Comparison of ENCODE assay signal across 10 mouse cellular contexts in the genomic region with DNA sequence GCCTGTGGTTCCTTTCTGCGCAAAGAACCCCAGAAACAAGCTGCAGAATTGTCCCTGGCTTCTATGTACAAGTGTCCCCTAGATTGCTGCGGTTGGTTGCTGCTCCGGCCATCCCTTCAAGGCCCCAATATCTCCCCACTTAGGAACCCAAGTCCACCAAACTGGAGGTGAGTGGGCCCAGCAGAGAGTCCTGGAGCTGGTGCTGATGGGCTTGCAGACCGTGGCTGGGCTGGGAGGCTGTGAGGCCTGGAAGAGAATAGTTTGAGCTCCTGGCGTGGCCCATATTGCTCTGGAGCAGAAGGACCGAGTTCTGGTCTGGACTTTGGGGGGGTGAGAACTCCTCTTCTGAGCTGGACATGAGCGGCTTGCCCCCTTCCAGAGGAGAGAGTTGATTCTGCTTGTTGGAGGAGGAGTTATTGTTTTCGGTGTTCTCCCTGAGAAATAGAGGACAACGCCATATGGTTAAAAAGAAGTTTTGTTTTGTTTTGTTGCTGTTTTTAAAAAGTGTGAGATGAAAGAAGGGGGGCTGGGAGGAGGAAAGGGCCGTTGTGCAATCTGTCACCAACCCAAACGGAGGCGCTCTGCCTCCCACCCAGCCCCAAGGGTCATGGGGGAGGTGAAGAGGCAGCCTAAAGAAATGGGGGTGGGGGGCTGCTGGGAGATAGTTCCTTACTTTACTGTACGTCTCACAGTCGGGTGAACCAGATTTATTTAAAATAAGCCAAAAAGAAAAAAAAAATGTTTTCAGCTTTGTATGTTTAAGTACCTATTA. TPM values are rescaled to one million over a fixed set of nuclear protein-coding genes. Genes with fewer than 3 reads are reported as not detected.
DNase-seq lines count a peak whose midpoint lies in the region; ATAC-seq lines count a peak whose summit lies in the region.
"Had no signal": no experiment of that assay in that cellular context is flagged by ENCODE, and none has a peak within 500 bp of the region (broad histone marks: within the 10 kb centered on the region; RNA-seq: fewer than 3 reads in every experiment).

No protein-coding gene starts in this region.

- H3K9ac ChIP-seq in neural tube, embryonic 11.5 days (ENCODE audit: low read length): peak overlapping the region; percentile 40; the same call in 1 of the 2 replicates

- ATAC-seq in neural tube, embryonic 11.5 days (ENCODE audit: insufficient read depth, low FRiP score, low TSS enrichment): no peak

- no peaks in the 10 kb centered on the region for H3K36me3 ChIP-seq in neural tube, embryonic 11.5 days (ENCODE audit: control insufficient read depth, insufficient read depth, low read length)

- H3K27me3 ChIP-seq in neural tube, embryonic 11.5 days (ENCODE audit: control insufficient read depth, insufficient read depth, low read length): peaks cover 93% of the 10 kb centered on the region

- no peak overlapping the region for H3K27ac ChIP-seq in neural tube, embryonic 11.5 days (ENCODE audit: low read depth, low read length)

- H3K4me3 ChIP-seq in neural tube, embryonic 11.5 days (ENCODE audit: low read depth, low read length): peak overlapping the region; percentile 51

- no peaks in the 10 kb centered on the region for H3K9me3 ChIP-seq in neural tube, embryonic 11.5 days (ENCODE audit: control insufficient read depth, low read length)

- H3K4me1 ChIP-seq in neural tube, embryonic 11.5 days (ENCODE audit: control insufficient read depth, insufficient read depth, low read length): peaks cover 7% of the 10 kb centered on the region

- peak overlapping the region; percentile 56 for H3K4me2 ChIP-seq in neural tube, embryonic 11.5 days (ENCODE audit: low read depth)

- WGBS in neural tube, embryonic 11.5 days: 1% methylated on average over 14 of the region's 14 CpGs

- peak; percentile 87 for DNase-seq in heart, adult 11 months
- DNase-seq in heart, adult 18-20 months: no peak
- peak; percentile 27 to 32 for DNase-seq in lung, postnatal 4 days
- no peak for DNase-seq in lung, postnatal 36 days
- peak; percentile 28 for DNase-seq in gastrocnemius, postnatal 25 days
- DNase-seq in neural tube, embryonic 11.5 days (ENCODE audit: low spot score): peak; percentile 33
- no peak for DNase-seq in MN1 (ENCODE audit: low spot score)
- DNase-seq in cerebellum, postnatal 4 days (ENCODE audit: low spot score in 2 of 2): no peak
- DNase-seq: spleen, adult 18-20 months had no signal

RNA-seq across cellular contexts. Expression of gene Six1, which starts 10.1 kb away (rescaled TPM):
- 1 to 10 TPM; 1.6 to 2.0 TPM for total RNA-seq in heart, adult 18-20 months (2021)
- 10 to 100 TPM; 47.7 to 51.0 TPM for total RNA-seq in gastrocnemius, postnatal 25 days (2021)
- polyA plus RNA-seq in neural tube, embryonic 11.5 days (2014; fragmentation: Nextera tagmentation; extraction: Ambion mirVana): 32.7 and 34.9 TPM in 2 replicates
- total RNA-seq: monocyte, adult 5-6 weeks had no signal

Comparison
In these comparisons a context has a peak if more than half of its experiments do, and no peak if none do; other contexts are left out.
1. DNase-seq: peak in heart, adult 11 months (single experiment), lung, postnatal 4 days (2 of 2), gastrocnemius, postnatal 25 days (single experiment) and neural tube, embryonic 11.5 days (single experiment); none in heart, adult 18-20 months (0 of 2), lung, postnatal 36 days (single experiment), MN1 (single experiment) and cerebellum, postnatal 4 days (0 of 2).
2. RNA of gene Six1, which starts 10.1 kb away (total RNA-seq): 47.7 to 51.0 TPM in gastrocnemius, postnatal 25 days; 1.6 to 2.0 TPM in heart, adult 18-20 months; every median in the first group is over 10 times any median in the second.